Mouse (Mus musculus) cerebellum, postnatal 4 days (tissue): ENCODE results near the gene Dld.

ENCODE experiments used
- DNase-seq, 2 experiments: peaks; one replicate each; pipeline ENCODE4 v3.0.0; 2022; ENCODE audit warnings: low spot score in 2 of 2, mixed read lengths in 1 of 2

Dld gene

GRCm38 (mm10) chr12:31350944-31351928 lies at the start of gene Dld:
Gene Dld (minus strand): TSS chr12:31351453.
- DNase-seq, result peak; percentile 91 to 92

- no peak for DNase-seq
Measured at GRCm38 (mm10) chr12:31400821-31401220, 49.6 kb upstream of the Dld start.

- DNase-seq, result no peak
Measured at GRCm38 (mm10) chr12:31397709-31398108, 46.5 kb upstream of the Dld start.

- DNase-seq, result no peak
Measured at GRCm38 (mm10) chr12:31395895-31396294, 44.6 kb upstream of the Dld start.

DNA sequence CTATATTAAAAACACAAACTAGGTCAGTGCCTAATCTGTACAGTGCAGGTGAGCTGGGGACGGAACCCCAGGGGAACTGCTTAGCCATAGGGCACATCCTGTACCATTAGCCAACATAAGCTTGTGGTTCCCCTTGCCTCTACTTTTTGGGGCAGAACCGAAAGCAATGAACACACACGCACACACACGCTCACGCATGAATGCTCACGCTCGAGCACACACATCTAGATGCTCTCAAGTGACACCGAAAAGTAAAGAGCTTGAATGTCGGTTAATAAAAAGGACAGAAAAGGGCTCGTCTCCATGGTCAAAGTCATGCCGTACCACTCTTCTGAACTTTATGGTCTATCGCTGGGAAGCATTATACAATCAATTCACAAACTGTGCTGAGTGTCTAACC lies 40.4 kb upstream of the Dld start:
- no peak for DNase-seq

DNA sequence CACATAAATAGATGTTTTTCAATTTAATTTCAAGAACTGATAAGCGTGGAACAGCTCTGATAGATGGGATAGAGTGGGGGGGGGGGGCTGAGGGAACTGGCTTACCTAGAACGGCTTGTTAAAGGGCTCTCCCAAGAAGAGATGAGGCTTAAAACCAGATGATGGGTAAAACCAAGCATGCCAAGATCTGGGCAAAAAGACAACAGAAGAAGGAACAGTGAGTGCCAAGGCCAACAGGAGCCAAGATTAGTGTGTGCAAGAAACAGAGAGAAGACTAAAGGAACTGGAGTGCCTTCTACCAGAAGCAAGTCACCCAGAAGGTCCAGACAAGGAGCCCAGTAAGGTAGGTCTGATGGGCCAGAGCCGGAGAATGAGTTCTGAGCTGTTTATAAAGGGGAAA lies 39.3 kb upstream of the Dld start, which contains the start of gene Slc26a3:
Gene Slc26a3 (plus strand): TSS at position 301 of the 400 bp plus-strand sequence.
- DNase-seq, result no peak

GRCm38 (mm10) chr12:31387303-31387702 lies 36.0 kb upstream of the Dld start:
- DNase-seq, result no peak

- DNase-seq, result no peak
Measured at GRCm38 (mm10) chr12:31382451-31382850, 31.2 kb upstream of the Dld start.

GRCm38 (mm10) chr12:31380878-31381277 lies 29.6 kb upstream of the Dld start:
- peak in 1 of 2 experiments; percentile 11 for DNase-seq

- DNase-seq, result no peak
Measured at GRCm38 (mm10) chr12:31377241-31377640, 26.0 kb upstream of the Dld start.

GRCm38 (mm10) chr12:31376326-31376950 lies 25.2 kb upstream of the Dld start:
- DNase-seq, result no peak

DNA sequence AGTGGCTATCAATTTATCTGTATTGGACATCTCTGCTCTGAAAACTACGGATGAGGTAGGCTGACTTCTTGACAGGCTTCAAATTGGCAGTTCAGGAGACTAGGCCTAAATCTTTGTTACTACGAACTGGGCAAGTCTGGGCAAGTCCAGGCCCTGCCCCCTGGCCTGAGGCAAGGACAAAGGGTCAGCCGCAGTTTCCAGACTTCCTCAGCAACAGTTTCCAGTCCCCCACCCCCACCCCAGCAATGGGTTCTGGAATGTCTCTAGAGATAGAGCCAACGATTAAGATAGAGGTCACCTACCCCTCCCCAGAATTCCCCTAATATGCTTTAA lies 24.0 kb upstream of the Dld start:
- no peak for DNase-seq

DNA sequence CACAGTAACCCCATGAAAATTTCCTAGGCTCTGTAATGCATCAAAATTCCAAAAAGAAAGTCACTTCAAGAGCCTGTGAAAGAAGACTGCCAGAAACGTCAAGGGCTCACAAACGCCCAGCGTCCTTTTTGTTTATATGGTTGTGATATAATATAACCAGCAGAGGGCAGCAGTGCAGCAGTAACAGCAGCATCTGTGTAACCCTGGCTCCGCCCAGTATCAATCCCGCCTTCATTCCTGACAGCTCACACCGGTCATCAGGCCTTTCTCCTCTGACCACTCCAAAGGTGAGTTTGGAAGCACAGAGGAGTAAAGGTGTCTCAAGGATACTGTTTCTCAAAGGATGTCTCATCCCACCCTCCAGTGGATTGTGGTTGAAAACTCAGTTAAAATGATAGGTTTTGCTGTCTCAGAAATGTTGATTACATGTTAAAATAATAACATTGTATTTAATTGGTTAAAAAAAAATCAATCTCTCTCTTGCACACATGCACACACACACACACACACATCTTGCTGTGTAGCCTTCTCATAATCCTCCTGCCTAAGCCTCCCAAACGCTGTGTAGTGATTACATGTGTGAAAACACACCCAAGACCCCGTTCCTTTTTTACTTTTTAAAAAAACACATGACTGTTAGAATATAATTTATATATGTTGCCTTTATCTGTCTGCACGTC lies 23.5 kb upstream of the Dld start:
- DNase-seq, result peak in 1 of 2 experiments; percentile 58

DNA sequence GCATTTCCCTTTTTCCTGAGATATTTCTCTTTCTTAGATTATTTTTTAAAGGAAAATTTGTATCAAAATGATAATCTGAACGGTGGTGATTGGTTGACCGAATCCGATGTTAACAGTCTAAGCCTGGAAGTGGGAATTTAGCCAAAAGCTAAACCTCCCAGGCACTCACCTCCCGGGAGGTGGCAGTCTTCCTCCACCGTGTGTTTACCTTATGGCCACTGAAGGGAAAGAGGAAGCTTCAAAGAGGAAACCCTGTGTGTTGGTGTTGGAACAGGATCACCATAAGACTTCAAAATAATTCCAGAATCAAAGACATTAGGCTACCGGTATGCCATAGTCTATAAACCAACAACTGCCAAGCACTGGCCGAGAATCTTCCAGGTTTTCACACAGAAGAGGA lies 18.4 kb upstream of the Dld start:
- no peak for DNase-seq

DNA sequence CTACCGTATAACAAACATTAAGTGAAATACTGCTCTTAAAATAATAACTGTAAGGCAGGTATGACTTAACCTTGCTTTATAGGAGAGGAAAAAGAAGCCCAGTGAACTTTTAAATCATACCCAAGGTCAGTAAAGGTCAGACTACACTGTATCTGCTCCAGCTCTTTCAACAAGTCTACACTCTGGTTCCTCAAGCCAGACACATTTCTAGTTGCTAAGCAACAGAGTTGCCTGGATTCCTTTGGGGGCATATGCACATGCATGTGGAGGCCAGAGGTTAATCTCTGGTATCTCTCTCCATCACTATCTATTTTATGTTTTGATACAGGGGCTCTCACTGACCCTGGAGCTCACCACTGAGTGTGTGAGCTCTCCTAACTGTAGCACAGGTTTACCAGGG lies 17.9 kb upstream of the Dld start:
- DNase-seq, result no peak

DNA sequence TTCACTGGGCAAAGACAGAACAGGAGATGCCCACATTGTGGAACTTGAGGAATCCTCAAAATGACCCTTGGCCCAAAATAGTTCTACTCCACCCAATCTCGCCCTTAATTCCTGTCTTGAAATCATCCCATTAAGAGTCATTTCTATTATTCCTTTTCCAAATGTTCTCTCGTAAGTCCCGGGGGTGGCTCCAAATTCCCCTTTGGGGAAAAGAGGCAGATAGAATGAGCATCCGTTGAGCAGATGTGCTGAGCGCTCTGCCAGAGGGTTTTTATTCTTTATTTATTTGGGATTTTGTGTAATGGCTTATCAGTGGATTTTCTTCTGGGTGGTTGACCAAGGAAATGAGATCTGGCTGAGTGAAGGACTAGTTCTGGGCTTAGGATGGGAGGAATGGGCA lies 16.5 kb upstream of the Dld start:
- DNase-seq, result no peak

GRCm38 (mm10) chr12:31366428-31366827 lies 15.2 kb upstream of the Dld start:
- DNase-seq, result no peak

- DNase-seq, result no peak
Measured at GRCm38 (mm10) chr12:31350191-31350943, 886 bp downstream of the Dld start.

DNA sequence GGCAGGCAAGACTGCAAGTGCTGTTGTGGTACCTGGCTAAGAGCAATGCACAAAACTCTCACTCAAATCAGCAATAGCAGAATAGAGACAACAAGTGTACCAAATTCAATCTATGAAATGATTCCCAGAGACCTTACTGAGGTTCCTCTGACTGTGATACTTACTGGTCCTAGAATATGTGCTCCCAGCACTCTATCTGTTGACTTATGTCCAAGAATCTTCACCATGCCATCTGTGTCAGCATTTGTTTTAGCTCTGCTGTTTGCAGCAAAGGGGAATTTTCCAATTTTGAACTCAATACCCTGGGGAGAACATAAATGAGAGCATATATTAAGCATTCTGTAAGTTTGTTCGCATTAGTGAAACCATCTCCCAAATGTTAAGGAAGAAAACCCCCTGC lies 18.0 kb downstream of the Dld start:
- no peak for DNase-seq

DNA sequence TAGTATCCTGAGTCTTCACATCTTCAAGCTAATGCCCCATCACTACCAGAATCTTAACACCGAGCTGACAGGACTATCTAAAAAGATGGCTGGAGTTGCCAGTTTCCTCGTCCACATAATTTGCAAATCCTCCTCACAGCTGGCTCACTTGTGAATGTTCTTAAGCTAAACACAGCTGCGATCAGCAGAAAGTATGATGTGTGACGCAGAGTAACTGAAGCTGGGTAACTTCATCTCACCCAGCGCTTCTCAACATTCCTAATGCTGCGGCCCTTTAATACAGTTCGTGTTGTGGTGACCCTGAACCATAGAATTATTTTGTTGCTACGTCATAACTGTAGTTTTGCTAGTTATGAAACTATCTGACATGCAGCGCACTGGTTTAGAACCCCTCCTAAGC lies 24.1 kb downstream of the Dld start:
- DNase-seq, result no peak

GRCm38 (mm10) chr12:31323136-31323695 lies 28.0 kb downstream of the Dld start:
- no peak for DNase-seq
